In the genomic region with DNA sequence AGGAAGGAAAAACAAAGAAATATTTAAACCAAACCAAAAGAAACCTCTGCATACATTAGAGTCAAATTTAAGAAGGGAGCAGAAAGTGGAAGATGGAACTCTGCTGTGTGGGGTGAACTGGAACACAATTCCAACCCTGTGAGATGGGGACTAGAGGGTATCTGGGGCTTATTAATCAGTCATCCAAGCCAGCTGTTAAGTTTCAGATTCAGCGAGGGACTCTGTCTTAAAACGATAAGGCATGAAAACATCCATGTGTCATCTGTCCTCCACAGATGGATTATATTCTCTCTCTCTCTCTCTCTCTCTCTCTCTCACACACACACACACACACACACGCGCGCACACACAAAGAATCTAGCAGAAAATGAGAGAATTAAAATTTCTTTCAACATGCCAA, we compare ENCODE assay signal across 11 mouse cellular contexts.
"Had no signal": no experiment of that assay in that cellular context is flagged by ENCODE, and none has a peak within 500 bp of the region (broad histone marks: within the 10 kb centered on the region; RNA-seq: fewer than 3 reads in every experiment).

No protein-coding gene starts in this region.

- H3K9me3 ChIP-seq: hindbrain, embryonic 13.5 days; limb, embryonic 13.5 days; neural tube, embryonic 15.5 days had no signal

- H3K36me3 ChIP-seq: hindbrain, embryonic 13.5 days; limb, embryonic 13.5 days; neural tube, embryonic 15.5 days had no signal

- ATAC-seq: hindbrain, postnatal 0 days had no signal

- H3K27me3 ChIP-seq: hindbrain, embryonic 13.5 days; limb, embryonic 13.5 days; neural tube, embryonic 15.5 days had no signal

- H3K9ac ChIP-seq: hindbrain, embryonic 13.5 days; limb, embryonic 13.5 days; neural tube, embryonic 15.5 days had no signal

- DNase-seq: left cerebral cortex, postnatal 4 days; lung, postnatal 10 days; midbrain, embryonic 14.5 days; right cerebral cortex, adult 18-20 months; right cerebral cortex, postnatal 25 days; thymus, postnatal 4 days had no signal

- H3K27ac ChIP-seq: hindbrain, embryonic 13.5 days; hindbrain, postnatal 0 days; limb, embryonic 13.5 days; neural tube, embryonic 15.5 days had no signal

- H3K4me1 ChIP-seq: hindbrain, embryonic 13.5 days; limb, embryonic 13.5 days; neural tube, embryonic 15.5 days had no signal

- H3K4me3 ChIP-seq: hindbrain, embryonic 13.5 days; limb, embryonic 13.5 days; myocyte; neural tube, embryonic 15.5 days had no signal

- H3K4me2 ChIP-seq: hindbrain, embryonic 13.5 days; limb, embryonic 13.5 days; neural tube, embryonic 15.5 days had no signal
